Mouse (Mus musculus) hindbrain, embryonic 11.5 days (tissue): ENCODE results near the gene Cacnb2. TPM values are rescaled to one million over a fixed set of nuclear protein-coding genes. Genes with fewer than 3 reads are reported as not detected.

ENCODE experiments used
- ATAC-seq: fragments of 200-750 bp; cut with Nextera tagmentation; 2 replicates; pipeline ENCODE4 v1.8.0; 2017; ENCODE audit warnings: mild to moderate bottlenecking, moderate TSS enrichment, moderate library complexity; ENCODE audit not compliant: low FRiP score
- DNase-seq: peaks from one replicate; pipeline ENCODE4 v3.0.0-alpha.2; 2015; ENCODE audit warnings: low spot score
- H3K27ac ChIP-seq: fragments of 300-500 bp; sonication (generic); 2 replicates; pipeline ENCODE4 v1.5.1; 2014; ENCODE audit warnings: mild to moderate bottlenecking, low read depth, low read length
- H3K27me3 ChIP-seq: fragments of 300-500 bp; sonication (generic); 2 replicates; pipeline ENCODE4 v1.6.1; 2014; ENCODE audit warnings: mild to moderate bottlenecking, low read length, moderate library complexity, mixed read lengths; ENCODE audit not compliant: control insufficient read depth, insufficient read depth
- H3K36me3 ChIP-seq: fragments of 300-500 bp; sonication (generic); 2 replicates; pipeline ENCODE4 v1.6.1; 2014; ENCODE audit warnings: mild to moderate bottlenecking, low read length, moderate library complexity, mixed read lengths; ENCODE audit not compliant: control insufficient read depth, insufficient read depth
- H3K4me1 ChIP-seq: fragments of 300-500 bp; sonication (generic); replicated peaks from 2 replicates; pipeline ENCODE4 v1.6.1; 2014; ENCODE audit warnings: low read length, mixed read lengths; ENCODE audit not compliant: control insufficient read depth, insufficient read depth
- H3K4me2 ChIP-seq: fragments of 300-500 bp; sonication (generic); replicated peaks from 2 replicates; pipeline ENCODE4 v1.6.1; 2014; ENCODE audit warnings: mild to moderate bottlenecking, low read depth, low read length
- H3K4me3 ChIP-seq: fragments of 300-500 bp; sonication (generic); 2 replicates; pipeline ENCODE4 v1.5.1; 2014; ENCODE audit warnings: low read depth, low read length
- H3K9ac ChIP-seq: fragments of 300-500 bp; sonication (generic); 2 replicates; pipeline ENCODE4 v1.6.1; 2014; ENCODE audit warnings: low read depth, low read length
- H3K9me3 ChIP-seq: fragments of 300-500 bp; sonication (generic); 2 replicates; pipeline ENCODE4 v1.6.1; 2016; ENCODE audit warnings: low read length; ENCODE audit not compliant: control insufficient read depth
- WGBS: fragments of 180-500 bp; shearing (Covaris S2); extraction: QIAGEN DNeasy Blood & Tissue Kit; methylation state at CpG from one replicate; pipeline ENCODE4 v1.1.7; 2014; 5-methylcytosine and 5-hydroxymethylcytosine counted together
- polyA plus RNA-seq: library from polyadenylated mRNA; unstranded; fragments of >200 nt; fragmentation: Nextera tagmentation; extraction: Ambion mirVana; gene quantifications from 2 replicates; pipeline ENCODE4 v1.2.1, GENCODE M21; 2014

Gene Cacnb2
- polyA plus RNA-seq, 1 experiment from 2014 or later = 2.8 TPM

GRCm38 (mm10) chr2:14917585-14918247 lies 314.8 kb downstream of the Cacnb2 start:
- H3K27me3 ChIP-seq = no peaks in the 10 kb centered on the region
- no peak overlapping the region for H3K4me2 ChIP-seq
- ATAC-seq (peak; percentile 59), DNase-seq (peak; percentile 18)
- H3K4me3 ChIP-seq = no peak overlapping the region
- no peak overlapping the region for H3K9ac ChIP-seq
- no peaks in the 10 kb centered on the region for H3K36me3 ChIP-seq
- no peaks in the 10 kb centered on the region for H3K4me1 ChIP-seq
- H3K9me3 ChIP-seq = no peaks in the 10 kb centered on the region
- 73% methylated on average over 3 of the region's 3 CpGs for WGBS
- no peak overlapping the region for H3K27ac ChIP-seq

GRCm38 (mm10) chr2:14929866-14930265 lies 327.0 kb downstream of the Cacnb2 start:
- 89% methylated on average over 3 of the region's 3 CpGs for WGBS
- H3K4me1 ChIP-seq = no peaks in the 10 kb centered on the region

DNA sequence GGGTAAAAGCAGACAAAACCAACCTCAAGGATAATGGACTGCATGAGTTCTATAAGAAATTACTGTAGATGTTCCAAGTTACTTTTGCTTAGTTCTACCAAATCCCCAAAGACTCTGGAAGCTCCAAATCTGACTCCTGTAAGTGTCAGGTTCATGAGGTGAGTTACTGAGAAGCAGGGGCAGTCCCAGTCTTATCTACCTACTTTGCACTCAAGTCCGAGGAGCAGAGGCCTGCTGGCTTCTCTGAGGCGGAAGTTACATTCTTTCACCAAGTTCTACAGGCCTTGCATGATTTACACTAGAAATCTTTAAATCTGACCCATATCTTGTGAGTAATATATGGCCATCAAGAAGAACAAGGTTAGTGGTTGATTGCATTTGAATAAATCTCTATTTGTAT lies 329.1 kb downstream of the Cacnb2 start:
- Histone ChIP-seq H3K36me3 (no peaks in the 10 kb centered on the region), H3K27me3 (no peaks in the 10 kb centered on the region), H3K27ac (no peak overlapping the region), H3K4me3 (no peak overlapping the region), H3K9me3 (no peaks in the 10 kb centered on the region), H3K4me1 (no peaks in the 10 kb centered on the region), H3K4me2 (no peak overlapping the region), H3K9ac (no peak overlapping the region)
- 92% methylated on average over 2 of the region's 2 CpGs for WGBS
- ATAC-seq (no peak), DNase-seq (no peak)

More at GRCm38 (mm10) chr2:14929866-14930265, 327.0 kb downstream of the Cacnb2 start:
- DNase-seq (no peak), ATAC-seq (no peak)
- H3K27ac ChIP-seq = no peak overlapping the region
- no peak overlapping the region for H3K4me2 ChIP-seq
- H3K36me3 ChIP-seq = no peaks in the 10 kb centered on the region
- no peak overlapping the region for H3K9ac ChIP-seq
- H3K4me3 ChIP-seq = no peak overlapping the region
- H3K9me3 ChIP-seq = no peaks in the 10 kb centered on the region
- no peaks in the 10 kb centered on the region for H3K27me3 ChIP-seq

DNA sequence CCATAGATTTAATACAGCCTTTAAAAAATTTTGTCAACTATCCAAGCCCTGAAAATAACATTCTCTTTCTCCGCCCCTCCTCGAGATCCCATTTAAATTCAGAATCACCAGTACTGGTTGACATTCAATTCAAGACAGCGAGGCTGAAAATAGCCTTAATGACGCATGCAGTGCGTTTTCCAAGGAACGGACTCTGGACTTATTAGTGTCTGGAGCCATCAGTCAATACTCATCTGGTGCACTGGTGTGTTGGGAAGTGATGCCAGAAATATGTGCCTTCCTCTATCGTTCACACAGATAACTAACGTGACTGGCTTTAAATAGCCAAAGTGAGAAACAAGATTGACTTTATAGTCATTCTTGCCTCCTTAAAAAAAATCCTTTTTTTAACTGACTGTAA lies 333.6 kb downstream of the Cacnb2 start:
- Histone ChIP-seq H3K27me3 (no peaks in the 10 kb centered on the region), H3K4me1 (no peaks in the 10 kb centered on the region), H3K4me3 (no peak overlapping the region), H3K9me3 (no peaks in the 10 kb centered on the region), H3K4me2 (no peak overlapping the region), H3K9ac (no peak overlapping the region), H3K36me3 (no peaks in the 10 kb centered on the region), H3K27ac (no peak overlapping the region)
- ATAC-seq (0 out of 2 replicates have a peak, but pooled peaks have one; percentile 23), DNase-seq (no peak)
- WGBS = 75% methylated on average over 8 of the region's 8 CpGs

DNA sequence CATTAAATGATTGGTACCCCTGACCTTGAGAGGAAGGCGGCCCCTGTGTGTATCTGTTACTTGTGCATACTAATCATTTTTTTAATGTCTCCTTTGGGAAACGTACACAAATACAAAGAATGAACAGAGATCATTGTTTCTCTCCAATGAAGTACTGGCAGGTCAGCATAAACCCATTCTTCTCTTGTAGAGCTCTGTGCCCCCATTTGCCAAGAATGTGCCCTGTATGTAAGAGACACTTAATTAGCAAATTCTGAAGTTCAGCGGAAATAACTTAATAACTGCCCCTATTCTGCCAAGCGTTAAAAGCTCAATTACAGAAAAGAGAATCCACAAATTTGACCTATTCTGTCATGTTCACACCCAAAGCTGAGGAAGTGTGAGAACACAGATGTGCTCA lies 339.4 kb downstream of the Cacnb2 start:
- H3K4me1 ChIP-seq = no peaks in the 10 kb centered on the region
- DNase-seq (no peak), ATAC-seq (no peak)
- H3K27me3 ChIP-seq = no peaks in the 10 kb centered on the region
- no peak overlapping the region for H3K4me2 ChIP-seq
- H3K9me3 ChIP-seq = no peaks in the 10 kb centered on the region
- H3K27ac ChIP-seq = no peak overlapping the region
- H3K4me3 ChIP-seq = no peak overlapping the region
- H3K9ac ChIP-seq = no peak overlapping the region
- 89% methylated on average over 4 of the region's 4 CpGs for WGBS
- no peaks in the 10 kb centered on the region for H3K36me3 ChIP-seq

GRCm38 (mm10) chr2:14943691-14944357 lies 340.9 kb downstream of the Cacnb2 start:
- H3K4me3 ChIP-seq = no peak overlapping the region
- no peak overlapping the region for H3K27ac ChIP-seq
- WGBS = 84% methylated on average over 3 of the region's 3 CpGs
- no peak for ATAC-seq
- H3K9me3 ChIP-seq = no peaks in the 10 kb centered on the region
- no peaks in the 10 kb centered on the region for H3K27me3 ChIP-seq
- no peak overlapping the region for H3K9ac ChIP-seq
- DNase-seq = no peak
- no peaks in the 10 kb centered on the region for H3K4me1 ChIP-seq
- H3K36me3 ChIP-seq = no peaks in the 10 kb centered on the region
- H3K4me2 ChIP-seq = no peak overlapping the region

DNA sequence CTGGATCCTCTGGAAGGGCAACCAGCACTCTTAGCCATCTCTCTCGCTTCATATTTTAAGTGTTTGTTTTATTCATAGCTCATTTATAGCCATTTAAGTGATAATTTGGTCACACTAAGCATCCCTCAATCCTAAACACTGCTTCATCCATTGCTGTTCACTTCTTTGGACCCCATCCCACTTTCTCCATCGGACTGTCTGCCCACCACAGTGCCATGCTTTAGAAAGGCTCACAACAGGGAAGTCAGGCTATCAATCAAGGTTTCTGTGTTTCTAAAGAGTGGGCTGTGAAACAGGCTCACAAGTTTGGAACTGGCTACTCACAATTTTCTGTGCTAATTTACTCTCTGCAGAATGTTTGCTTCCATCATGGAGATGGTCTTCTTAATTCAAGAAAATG lies 350.2 kb downstream of the Cacnb2 start:
- no peaks in the 10 kb centered on the region for H3K4me1 ChIP-seq
- H3K9me3 ChIP-seq = no peaks in the 10 kb centered on the region
- H3K27me3 ChIP-seq = no peaks in the 10 kb centered on the region
- H3K4me3 ChIP-seq = no peak overlapping the region
- no peak overlapping the region for H3K27ac ChIP-seq
- H3K4me2 ChIP-seq = no peak overlapping the region
- no peak overlapping the region for H3K9ac ChIP-seq
- H3K36me3 ChIP-seq = no peaks in the 10 kb centered on the region
- WGBS = 61% methylated on average over 2 of the region's 2 CpGs
- no peak for ATAC-seq
- no peak for DNase-seq

GRCm38 (mm10) chr2:14960963-14961488 lies 358.1 kb downstream of the Cacnb2 start:
- no peak for ATAC-seq
- H3K4me1 ChIP-seq = no peaks in the 10 kb centered on the region
- 68% methylated on average over 1 of the region's 1 CpGs for WGBS
- DNase-seq = no peak
- no peak overlapping the region for H3K4me3 ChIP-seq
- H3K27me3 ChIP-seq = no peaks in the 10 kb centered on the region
- H3K36me3 ChIP-seq = no peaks in the 10 kb centered on the region
- H3K4me2 ChIP-seq = no peak overlapping the region
- no peak overlapping the region for H3K9ac ChIP-seq
- H3K9me3 ChIP-seq = no peaks in the 10 kb centered on the region
- no peak overlapping the region for H3K27ac ChIP-seq

GRCm38 (mm10) chr2:14961493-14961892 lies 358.6 kb downstream of the Cacnb2 start:
- ATAC-seq (no peak), DNase-seq (no peak)
- Histone ChIP-seq H3K27ac (no peak overlapping the region), H3K36me3 (no peaks in the 10 kb centered on the region), H3K9me3 (no peaks in the 10 kb centered on the region), H3K9ac (no peak overlapping the region), H3K4me1 (no peaks in the 10 kb centered on the region), H3K4me3 (no peak overlapping the region), H3K4me2 (no peak overlapping the region), H3K27me3 (no peaks in the 10 kb centered on the region)
- WGBS = 90% methylated on average over 2 of the region's 2 CpGs
